Mouse (Mus musculus) forebrain, embryonic 15.5 days (tissue): ENCODE data around the gene Ctc1. TPM values are rescaled to one million over a fixed set of nuclear protein-coding genes. Genes with fewer than 3 reads are reported as not detected.
"Not testable (repeated sequence)": the region's sequence is repeated elsewhere in the genome, so short reads cannot be mapped to it uniquely, and the experiment has no call there.

Source experiments
- ATAC-seq: fragments of 200-750 bp; cut with Nextera tagmentation; replicated peaks from 2 replicates; pipeline ENCODE4 v1.8.0; 2017; ENCODE audit warnings: mild to moderate bottlenecking, moderate TSS enrichment, moderate library complexity
- H3K27ac ChIP-seq: fragments of 300-500 bp; sonication (generic); replicated peaks from 2 replicates; pipeline ENCODE4 v1.5.1; 2015; ENCODE audit warnings: mild to moderate bottlenecking, inconsistent platforms
- H3K27me3 ChIP-seq: fragments of 300-500 bp; sonication (generic); 2 replicates; pipeline ENCODE4 v1.6.1; 2015; ENCODE audit warnings: inconsistent platforms
- H3K36me3 ChIP-seq: fragments of 300-500 bp; sonication (generic); 2 replicates; pipeline ENCODE4 v1.6.1; 2015; ENCODE audit warnings: mild to moderate bottlenecking, inconsistent platforms
- H3K4me1 ChIP-seq: fragments of 300-500 bp; sonication (generic); 2 replicates; pipeline ENCODE4 v1.6.1; 2015; ENCODE audit warnings: inconsistent platforms
- H3K4me2 ChIP-seq: fragments of 300-500 bp; sonication (generic); replicated peaks from 2 replicates; pipeline ENCODE4 v1.6.1; 2015; ENCODE audit warnings: mild to moderate bottlenecking, inconsistent platforms
- H3K4me3 ChIP-seq: fragments of 300-500 bp; sonication (generic); 2 replicates; pipeline ENCODE4 v1.5.1; 2015; ENCODE audit warnings: mild to moderate bottlenecking, inconsistent platforms
- H3K9ac ChIP-seq: fragments of 300-500 bp; sonication (generic); replicated peaks from 2 replicates; pipeline ENCODE4 v1.6.1; 2015; ENCODE audit warnings: mild to moderate bottlenecking, inconsistent platforms
- H3K9me3 ChIP-seq: fragments of 300-500 bp; sonication (generic); 2 replicates; pipeline ENCODE4 v1.6.1; 2016; ENCODE audit warnings: inconsistent platforms
- WGBS: fragments of 180-500 bp; shearing (Covaris S2); methylation state at CpG from one replicate; pipeline ENCODE4 v1.1.7; 2015; ENCODE audit warnings: mixed read lengths; 5-methylcytosine and 5-hydroxymethylcytosine counted together
- polyA plus RNA-seq: library from polyadenylated mRNA; unstranded; fragments of >200 nt; fragmentation: Nextera tagmentation; extraction: Ambion mirVana; gene quantifications from 2 replicates; pipeline ENCODE4 v1.2.1, GENCODE M21; 2015

Gene Ctc1
- 65.9 and 67.8 TPM in 2 replicates for polyA plus RNA-seq

DNA sequence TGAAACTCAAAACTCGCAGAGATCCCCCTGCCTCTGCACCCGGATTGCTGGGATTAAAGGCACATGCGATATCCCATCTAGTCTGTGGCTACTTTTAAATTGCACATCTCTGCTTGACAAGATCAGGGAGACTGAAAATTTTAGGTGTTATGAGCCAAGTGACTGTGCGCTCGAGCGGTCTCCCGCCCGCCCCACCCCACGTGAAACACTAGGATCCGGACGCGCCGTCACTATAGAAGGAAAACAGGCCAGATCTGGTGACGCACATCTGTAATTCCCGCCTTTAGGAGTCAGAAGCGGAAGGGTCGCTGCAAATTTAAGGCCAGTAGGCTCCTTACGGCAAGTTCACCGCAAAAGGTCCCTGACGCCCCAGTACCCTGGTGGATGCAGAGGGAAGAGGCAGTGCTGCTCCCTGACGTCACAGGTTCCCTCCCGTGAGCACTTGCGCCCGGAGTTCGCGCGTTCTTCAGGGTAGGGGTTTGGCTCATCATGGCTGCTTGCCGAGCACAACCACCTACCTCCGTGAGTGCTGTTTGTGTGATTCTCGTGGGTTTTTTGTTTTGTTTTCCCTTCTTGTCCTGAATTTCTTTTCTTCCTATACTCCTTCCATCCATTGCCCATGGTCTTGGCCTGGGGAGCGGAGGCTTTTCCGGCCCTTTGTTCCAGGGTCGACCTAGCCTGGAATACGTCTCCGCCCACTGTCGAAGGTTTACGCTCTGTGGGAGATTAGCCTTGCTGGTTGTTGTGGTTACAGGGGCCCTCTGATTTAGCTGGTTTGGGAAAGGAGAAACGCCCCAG lies at the start of gene Ctc1:
TSS of gene Ctc1 (plus strand) at position 268 of the 798 bp plus-strand sequence.
- peak within 1 kb of the TSS; percentile 94 for H3K27ac ChIP-seq
- WGBS: 3% methylated on average over 38 of the region's 38 CpGs
- H3K36me3 ChIP-seq: no peaks in the 10 kb centered on the region
- H3K27me3 ChIP-seq: no peaks in the 10 kb centered on the region
- H3K9ac ChIP-seq: peak within 1 kb of the TSS; percentile 94
- peak within 1 kb of the TSS; percentile 68 for H3K4me3 ChIP-seq
- no peaks in the 10 kb centered on the region for H3K9me3 ChIP-seq
- peaks cover 30% of the 10 kb centered on the region for H3K4me1 ChIP-seq
- peak within 1 kb of the TSS; percentile 60 for H3K4me2 ChIP-seq
- peak; percentile 96 for ATAC-seq

DNA sequence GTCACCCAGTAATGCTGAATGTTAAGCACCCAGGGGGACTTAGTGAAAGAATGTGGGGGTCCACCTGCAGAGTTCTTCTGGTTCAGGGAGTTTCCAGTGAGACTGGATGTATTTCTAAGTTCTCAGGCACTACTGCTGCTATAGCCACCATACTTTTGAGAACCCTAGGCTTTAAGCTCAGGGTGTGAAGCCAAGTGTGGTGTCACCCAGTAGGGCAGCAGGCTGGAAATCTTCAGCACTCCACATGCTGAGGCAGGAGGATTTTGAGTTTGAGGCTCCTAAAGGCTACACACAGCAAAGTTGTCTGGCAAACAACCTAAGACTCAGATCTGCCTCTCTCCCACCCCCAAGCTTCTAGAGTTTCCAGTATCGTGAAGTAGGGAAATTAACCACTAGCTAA lies 49.2 kb upstream of the Ctc1 start:
- Histone ChIP-seq H3K36me3 (no peaks in the 10 kb centered on the region), H3K4me3 (no peak overlapping the region), H3K4me1 (peaks cover 12% of the 10 kb centered on the region), H3K27ac (no peak overlapping the region), H3K4me2 (no peak overlapping the region), H3K9me3 (no peaks in the 10 kb centered on the region), H3K9ac (no peak overlapping the region), H3K27me3 (no peaks in the 10 kb centered on the region)
- no peak for ATAC-seq
- 46% methylated on average over 1 of the region's 1 CpGs for WGBS

DNA sequence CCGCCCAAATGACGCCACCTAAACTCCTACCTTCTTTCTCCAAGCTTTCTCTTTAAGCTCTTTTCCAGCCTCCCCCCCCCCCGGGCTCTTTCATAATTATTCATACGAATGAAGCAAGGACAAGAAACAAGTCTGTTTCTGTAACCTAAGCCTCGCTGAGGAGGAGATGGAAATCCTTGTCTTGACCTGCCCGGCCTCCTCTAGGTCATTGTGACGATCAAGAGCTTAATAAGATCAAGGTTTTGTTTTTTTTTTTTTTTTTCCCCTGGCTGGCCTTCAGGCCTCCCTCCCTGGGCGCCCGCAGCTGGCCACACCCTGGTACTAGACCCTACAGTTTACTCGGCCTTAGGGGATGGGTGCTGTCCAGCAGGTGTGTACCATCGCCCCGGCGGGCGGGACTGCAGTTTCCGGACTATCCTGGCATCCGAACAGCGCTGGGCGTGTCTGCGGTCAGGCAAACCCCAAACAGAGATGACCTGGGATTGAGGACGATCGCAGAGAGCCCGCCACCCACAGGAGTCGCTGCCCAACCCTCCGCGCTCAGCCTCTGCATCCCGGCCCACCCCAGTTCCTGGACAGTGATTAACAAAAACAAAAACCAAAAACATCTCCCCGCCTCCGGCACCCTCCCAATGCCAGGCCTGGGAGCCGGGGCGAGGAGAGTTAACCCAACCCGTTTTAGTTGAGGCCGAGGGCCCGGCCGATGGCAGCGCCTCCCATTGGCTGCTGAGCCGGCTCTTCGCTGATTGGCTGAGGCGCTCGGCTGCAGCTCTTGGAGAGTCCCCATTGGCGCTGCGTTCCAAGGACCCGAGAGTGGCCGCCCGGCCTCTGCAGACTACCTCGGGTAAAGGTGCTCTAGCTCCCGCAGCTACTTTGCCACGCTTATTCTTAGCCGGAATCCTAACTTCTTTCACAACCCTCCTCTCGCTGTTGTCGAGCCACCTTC lies 48.1 kb upstream of the Ctc1 start, which contains the start of gene Slc25a35:
TSS of gene Slc25a35 (plus strand) at position 795 of the 946 bp plus-strand sequence.
- H3K27ac ChIP-seq: peak within 1 kb of the TSS; percentile 55
- peak within 1 kb of the TSS; percentile 53 for H3K4me3 ChIP-seq
- H3K9ac ChIP-seq: peak within 1 kb of the TSS; percentile 64
- H3K27me3 ChIP-seq: no peaks in the 10 kb centered on the region
- H3K36me3 ChIP-seq: no peaks in the 10 kb centered on the region
- H3K4me2 ChIP-seq: peak within 1 kb of the TSS; percentile 91
- H3K4me1 ChIP-seq: peaks cover 13% of the 10 kb centered on the region
- no peaks in the 10 kb centered on the region for H3K9me3 ChIP-seq
- peak; percentile 95 for ATAC-seq
- under 1% methylated on average over 50 of the region's 50 CpGs for WGBS

DNA sequence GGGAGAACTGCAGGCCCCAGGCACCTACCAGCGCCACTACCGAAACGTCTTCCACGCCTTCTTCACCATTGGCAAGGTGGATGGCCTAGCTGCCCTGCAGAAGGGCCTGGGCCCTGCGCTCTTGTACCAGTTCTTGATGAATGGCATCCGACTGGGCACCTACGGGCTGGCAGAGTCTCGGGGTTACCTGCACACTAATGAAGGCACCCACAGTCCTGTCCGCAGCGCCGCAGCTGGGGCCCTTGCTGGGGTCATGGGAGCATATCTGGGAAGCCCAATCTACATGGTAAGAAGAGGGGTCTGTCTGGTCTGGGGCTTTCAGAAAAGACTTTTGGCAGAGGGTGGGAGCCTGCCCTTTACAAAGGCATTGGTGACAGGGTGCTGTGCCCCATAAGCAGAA lies 47.0 kb upstream of the Ctc1 start:
- WGBS: 84% methylated on average over 11 of the region's 11 CpGs
- no peak for ATAC-seq
- Histone ChIP-seq H3K36me3 (no peaks in the 10 kb centered on the region), H3K9ac (no peak overlapping the region), H3K4me1 (peaks cover 20% of the 10 kb centered on the region), H3K9me3 (no peaks in the 10 kb centered on the region), H3K4me2 (no peak overlapping the region), H3K27ac (no peak overlapping the region), H3K27me3 (no peaks in the 10 kb centered on the region), H3K4me3 (no peak overlapping the region)

DNA sequence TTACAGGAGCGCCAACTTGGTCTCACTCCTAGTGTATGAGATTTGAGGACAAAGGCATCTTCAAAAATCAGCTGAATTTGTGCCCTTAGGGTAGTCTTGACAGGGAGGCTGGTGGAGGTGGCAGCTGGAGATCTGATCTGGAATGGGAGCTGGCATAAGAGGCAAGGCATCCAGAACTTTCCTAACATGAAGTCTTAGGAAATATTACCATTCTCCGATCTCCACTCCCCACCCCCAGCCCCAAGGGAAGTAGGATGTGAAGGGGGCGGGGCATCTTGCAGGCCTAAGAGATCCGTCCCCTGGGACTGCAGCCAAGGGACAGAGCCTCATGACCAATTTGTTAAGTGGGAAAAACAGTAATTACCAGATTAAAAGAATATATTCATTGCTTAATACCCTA lies 45.5 kb upstream of the Ctc1 start:
- Histone ChIP-seq H3K4me3 (no peak overlapping the region), H3K9me3 (no peaks in the 10 kb centered on the region), H3K27me3 (no peaks in the 10 kb centered on the region), H3K4me2 (no peak overlapping the region), H3K36me3 (no peaks in the 10 kb centered on the region), H3K9ac (no peak overlapping the region), H3K4me1 (peaks cover 23% of the 10 kb centered on the region), H3K27ac (no peak overlapping the region)
- 66% methylated on average over 4 of the region's 4 CpGs for WGBS
- ATAC-seq: no peak

DNA sequence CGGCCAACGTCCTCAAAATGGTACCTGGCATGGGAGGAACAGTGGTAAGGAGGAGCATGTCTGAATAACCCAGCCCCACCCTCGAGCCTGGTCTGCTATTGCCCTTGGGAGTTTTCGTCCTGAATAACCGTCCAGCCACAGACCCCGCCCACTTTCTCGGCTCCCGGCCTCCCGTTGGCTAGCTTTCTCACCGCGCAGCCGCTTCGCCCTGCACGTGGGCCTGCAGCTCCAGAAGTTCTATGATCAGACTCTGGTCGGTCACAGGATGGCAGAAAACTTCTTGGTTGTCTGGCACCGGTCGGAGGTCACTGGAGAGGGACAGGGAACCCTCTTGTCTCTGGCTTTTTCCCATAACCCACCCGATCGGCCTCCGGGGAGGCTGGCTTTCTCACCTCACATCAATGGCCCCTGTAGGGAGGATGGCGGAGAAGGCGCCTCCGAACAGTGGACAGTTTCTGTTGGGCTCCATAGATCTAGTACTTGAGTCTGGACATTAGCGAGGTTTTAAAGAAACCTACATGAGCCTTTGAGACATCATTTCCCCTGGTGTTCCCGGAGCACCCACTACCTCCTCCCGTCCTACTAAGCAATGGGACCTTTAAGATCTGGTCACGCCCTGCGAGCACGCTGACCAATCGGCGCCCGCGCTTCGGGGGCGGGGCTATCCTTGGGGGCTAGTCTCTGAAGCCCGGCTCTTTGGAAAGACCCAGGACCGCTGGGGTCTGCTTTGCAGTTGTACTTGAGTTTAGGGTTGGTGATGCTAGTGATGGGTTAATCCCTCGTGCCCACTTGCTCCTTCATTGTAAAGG lies 42.3 kb upstream of the Ctc1 start:
- Histone ChIP-seq H3K9ac (peak overlapping the region; percentile 35), H3K4me1 (peaks cover 13% of the 10 kb centered on the region), H3K4me3 (peak overlapping the region; percentile 46), H3K4me2 (peak overlapping the region; percentile 69)
- peak; percentile 92 for ATAC-seq
- not testable (repeated sequence) for H3K27ac ChIP-seq, H3K9me3 ChIP-seq, H3K36me3 ChIP-seq, H3K27me3 ChIP-seq
- under 1% methylated on average over 38 of the region's 38 CpGs for WGBS

DNA sequence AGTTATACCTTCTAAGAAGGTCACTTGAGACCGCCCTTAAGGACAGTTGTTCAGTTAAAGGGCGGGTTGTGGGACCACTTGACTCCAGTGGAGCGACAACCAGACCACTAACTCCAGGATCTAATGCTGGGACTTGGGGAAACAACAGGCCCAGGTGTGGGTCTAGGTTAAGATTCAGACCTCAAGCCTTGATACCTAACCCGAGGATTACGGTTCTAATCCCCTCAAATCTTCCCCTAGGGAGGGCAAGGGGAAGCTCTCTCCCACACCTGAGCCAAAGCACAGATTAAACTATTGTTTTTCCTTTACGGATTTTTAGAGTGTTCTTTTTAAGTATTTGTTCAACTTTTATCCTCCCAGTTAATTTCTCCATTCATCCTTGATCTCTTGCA lies 41.7 kb upstream of the Ctc1 start:
- 22% methylated on average over 6 of the region's 6 CpGs for WGBS
- H3K4me3 ChIP-seq: peak overlapping the region; percentile 46
- no peak overlapping the region for H3K27ac ChIP-seq
- peaks cover 11% of the 10 kb centered on the region for H3K4me1 ChIP-seq
- H3K27me3 ChIP-seq: no peaks in the 10 kb centered on the region
- H3K9ac ChIP-seq: peak overlapping the region; percentile 35
- no peaks in the 10 kb centered on the region for H3K9me3 ChIP-seq
- no peak; the same call in 1 of the 2 replicates for ATAC-seq
- no peaks in the 10 kb centered on the region for H3K36me3 ChIP-seq
- peak overlapping the region; percentile 69 for H3K4me2 ChIP-seq

DNA sequence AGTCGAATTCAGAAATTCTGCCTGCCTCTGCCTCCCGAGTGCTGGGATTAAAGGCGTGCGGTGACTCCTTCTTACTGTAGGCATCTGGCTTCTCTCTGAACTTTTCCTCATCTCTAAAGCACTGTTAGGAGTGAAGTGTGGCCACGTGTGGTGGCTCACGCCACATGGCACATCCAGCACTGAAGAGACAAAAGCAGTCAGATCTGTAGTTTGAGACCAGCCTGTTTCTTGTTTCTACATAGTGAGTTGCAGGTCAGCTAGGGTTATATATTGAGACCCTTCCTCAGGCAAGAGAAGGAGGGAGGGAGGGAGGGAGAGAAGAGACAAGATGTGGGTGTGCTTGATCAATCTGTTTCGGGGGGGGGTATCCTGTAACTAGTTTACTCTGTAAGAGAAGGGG lies 40.6 kb upstream of the Ctc1 start, which contains the start of gene Rangrf:
TSS of gene Rangrf (minus strand) at position 101 of the 400 bp plus-strand sequence.
- Histone ChIP-seq H3K27ac (no peak within 1 kb of the TSS), H3K27me3 (no peaks in the 10 kb centered on the region), H3K9me3 (no peaks in the 10 kb centered on the region), H3K4me2 (peak within 1 kb of the TSS; percentile 69), H3K36me3 (no peaks in the 10 kb centered on the region), H3K9ac (peak within 1 kb of the TSS; percentile 35; the same call in 1 of the 2 replicates), H3K4me1 (peaks cover 11% of the 10 kb centered on the region), H3K4me3 (peak within 1 kb of the TSS; percentile 46)
- ATAC-seq: no peak
- 86% methylated on average over 7 of the region's 7 CpGs for WGBS

DNA sequence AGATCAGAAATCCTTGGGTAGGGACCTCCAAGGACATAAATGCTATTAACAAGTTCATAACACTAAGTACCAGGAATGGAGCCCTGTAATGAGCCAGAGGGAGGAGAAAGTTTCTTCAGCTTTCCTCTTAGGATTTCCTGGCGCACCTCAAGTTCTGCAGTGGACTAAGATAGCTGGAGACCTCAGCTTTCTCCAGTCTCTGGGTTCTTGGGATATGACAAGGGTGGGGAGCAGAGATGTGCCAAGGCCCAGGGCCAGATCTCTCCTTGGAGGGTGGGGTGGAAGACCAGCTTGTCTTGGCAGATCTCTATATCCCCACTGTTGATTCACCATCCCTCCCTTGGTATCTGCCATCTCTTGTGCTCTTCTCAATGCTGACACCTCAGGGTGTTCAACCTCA lies 40.1 kb upstream of the Ctc1 start:
- Histone ChIP-seq H3K27ac (no peak overlapping the region), H3K9ac (no peak overlapping the region), H3K36me3 (no peaks in the 10 kb centered on the region), H3K4me1 (peaks cover 11% of the 10 kb centered on the region), H3K4me3 (no peak overlapping the region), H3K4me2 (no peak overlapping the region), H3K9me3 (no peaks in the 10 kb centered on the region), H3K27me3 (no peaks in the 10 kb centered on the region)
- ATAC-seq: no peak
- 76% methylated on average over 1 of the region's 1 CpGs for WGBS

DNA sequence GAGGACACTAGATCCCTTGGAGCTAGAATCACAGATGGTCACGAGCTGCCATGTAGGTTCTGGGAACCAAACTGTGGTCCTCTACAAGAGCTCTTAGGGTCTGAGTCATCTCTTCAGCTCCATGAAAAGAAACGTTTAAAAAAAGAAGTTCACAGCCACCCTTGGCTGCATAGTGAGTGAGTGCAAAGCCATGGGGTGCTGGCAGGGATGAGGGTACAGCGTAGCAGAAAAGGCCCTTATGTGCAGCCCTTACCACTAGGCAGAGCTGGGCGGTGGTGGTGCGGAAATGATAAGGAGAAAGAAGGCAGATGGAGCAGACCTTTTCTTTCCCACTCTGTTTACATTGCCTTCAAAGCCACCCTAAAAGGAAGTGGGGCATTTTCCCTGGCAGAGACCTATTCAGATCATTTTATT lies 36.4 kb upstream of the Ctc1 start:
- Histone ChIP-seq H3K4me3 (no peak overlapping the region), H3K27me3 (no peaks in the 10 kb centered on the region), H3K36me3 (no peaks in the 10 kb centered on the region), H3K9ac (no peak overlapping the region), H3K27ac (no peak overlapping the region), H3K4me1 (no peaks in the 10 kb centered on the region), H3K9me3 (no peaks in the 10 kb centered on the region), H3K4me2 (no peak overlapping the region)
- ATAC-seq: no peak
- WGBS: 59% methylated on average over 5 of the region's 5 CpGs

DNA sequence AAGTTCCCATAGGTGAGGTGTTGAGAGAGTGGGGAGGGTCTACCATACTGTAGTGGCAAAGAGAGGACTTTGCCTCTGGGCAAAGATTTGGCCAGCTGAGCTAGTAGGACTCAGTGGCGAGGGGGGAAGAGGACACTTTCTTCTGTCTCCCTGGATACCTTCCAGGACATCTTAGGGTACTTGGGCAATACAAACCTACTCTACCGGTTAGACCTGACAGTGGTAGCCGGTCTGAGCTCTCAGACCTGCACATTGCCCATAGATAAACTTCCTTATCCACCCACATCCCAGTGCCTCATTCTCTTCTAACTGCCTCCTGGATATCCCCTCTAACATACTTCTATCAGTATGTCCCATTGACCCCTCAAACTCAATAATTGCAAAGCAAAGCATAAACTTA lies 34.8 kb upstream of the Ctc1 start:
- no peaks in the 10 kb centered on the region for H3K9me3 ChIP-seq
- H3K9ac ChIP-seq: no peak overlapping the region
- no peak for ATAC-seq
- no peak overlapping the region for H3K27ac ChIP-seq
- WGBS: 76% methylated on average over 3 of the region's 3 CpGs
- H3K36me3 ChIP-seq: no peaks in the 10 kb centered on the region
- no peak overlapping the region for H3K4me2 ChIP-seq
- H3K27me3 ChIP-seq: no peaks in the 10 kb centered on the region
- H3K4me3 ChIP-seq: no peak overlapping the region
- no peaks in the 10 kb centered on the region for H3K4me1 ChIP-seq
